Mouse (Mus musculus) kidney, adult 10 weeks (tissue): ENCODE measurements around the gene Gm10642. TPM values are rescaled to one million over a fixed set of nuclear protein-coding genes. Genes with fewer than 3 reads are reported as not detected.

Experiments
- polyA plus RNA-seq: library from polyadenylated mRNA; stranded (reverse); fragments of 350-450 nt; fragmentation: Illumina TruSeq; extraction: RNeasy Lipid Tissue Mini Kit (QIAGEN cat#74804); gene quantifications from one replicate; pipeline ENCODE4 v1.2.3, GENCODE M21; 2014; ENCODE audit warnings: low read depth, low replicate concordance

Gm10642 gene
- polyA plus RNA-seq, result not detected

GRCm38 (mm10) chr9:70656130-70657007, at the start of gene Gm10642:
TSS of gene Gm10642 (plus strand) at chr9:70656251.

GRCm38 (mm10) chr9:70657013-70657967, 1.2 kb downstream of the Gm10642 start, which contains the start of gene Mindy2:
TSS of gene Mindy2 (minus strand) at chr9:70657174.

GRCm38 (mm10) chr9:70678682-70679131, 22.7 kb downstream of the Gm10642 start, which contains the start of gene Adam10:
TSS of gene Adam10 (plus strand) at chr9:70678997.

Other genes with a start within 250 kb of the Gm10642 start
- 0.40 TPM for gene Ccnb2, start 234.7 kb upstream of the Gm10642 start, polyA plus RNA-seq
- gene Rnf111, start 152.5 kb upstream of the Gm10642 start, polyA plus RNA-seq, result 36.5 TPM
- gene Sltm, start 113.5 kb upstream of the Gm10642 start, polyA plus RNA-seq, result 54.5 TPM
- 74.7 TPM for gene Mindy2, start 923 bp downstream of the Gm10642 start, polyA plus RNA-seq
- 136 TPM for gene Adam10, start 22.7 kb downstream of the Gm10642 start, polyA plus RNA-seq